Mouse (Mus musculus) gastrocnemius, adult 2 months (tissue): ENCODE measurements around the gene Cpa4. TPM values are rescaled to one million over a fixed set of nuclear protein-coding genes. Genes with fewer than 3 reads are reported as not detected.
A peak's percentile ranks its signal among the peaks of the same experiment; 100 is the strongest.

Experiments
- DNase-seq: peaks from one replicate; pipeline ENCODE4 v3.0.0; 2022
- H3K27ac ChIP-seq: fragments of 200-600 bp; 2 replicates; pipeline ENCODE4 v1.8.1; 2022; ENCODE audit warnings: mild to moderate bottlenecking
- H3K4me3 ChIP-seq: fragments of 200-600 bp; 2 replicates; pipeline ENCODE4 v1.8.1; 2022; ENCODE audit warnings: mild to moderate bottlenecking, moderate library complexity
- CTCF ChIP-seq: fragments of 200-600 bp; IDR thresholded peaks from 2 replicates; pipeline ENCODE4 v1.8.1; 2022; ENCODE audit warnings: antibody characterized with exemption, mild to moderate bottlenecking, moderate library complexity
- intact Hi-C: fragments of 180-260 bp; cut with DNase I; formaldehyde crosslinking; loops from one replicate; pipeline ENCODE4 v1.15.1; 2025
- long read RNA-seq, 2 experiments: library from polyadenylated mRNA; stranded (forward); transcript quantifications; one replicate each; pipeline ENCODE4 v2.0.0; 2021
- total RNA-seq, 2 experiments: library from RNA; stranded (reverse); gene quantifications; 2 replicates each; pipeline ENCODE4 v1.2.3; 2021

Gene Cpa4
- total RNA-seq = not detected
- long read RNA-seq, experiment 1 = 0 reads
- long read RNA-seq, experiment 2 = 0 reads

DNA sequence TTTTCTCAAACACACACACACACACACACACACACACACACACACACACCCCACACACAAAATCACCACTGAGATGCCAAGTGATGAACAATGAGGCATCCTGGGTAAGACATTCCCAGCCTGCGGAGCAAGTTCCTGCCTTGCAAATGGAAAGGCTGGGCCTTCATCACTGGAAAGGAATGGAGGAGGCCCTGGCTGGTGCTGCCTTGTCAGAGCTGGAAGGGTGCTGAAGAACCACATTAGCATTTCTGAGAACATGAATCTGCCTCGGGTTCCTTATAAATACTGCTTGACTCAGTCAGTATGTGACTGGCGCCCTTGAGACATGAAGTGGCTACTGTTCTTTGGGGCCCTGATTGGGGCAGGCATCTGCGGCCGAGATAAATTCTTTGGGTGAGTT, at the start of gene Cpa4:
Gene Cpa4, plus strand, starts transcription at position 301 of the 400 bp plus-strand sequence.
- no peak for TF ChIP-seq CTCF
- H3K27ac ChIP-seq = no peak within 1 kb of the TSS
- no peak for DNase-seq
- H3K4me3 ChIP-seq = no peak within 1 kb of the TSS
- intact Hi-C loops = no loop called here

DNA sequence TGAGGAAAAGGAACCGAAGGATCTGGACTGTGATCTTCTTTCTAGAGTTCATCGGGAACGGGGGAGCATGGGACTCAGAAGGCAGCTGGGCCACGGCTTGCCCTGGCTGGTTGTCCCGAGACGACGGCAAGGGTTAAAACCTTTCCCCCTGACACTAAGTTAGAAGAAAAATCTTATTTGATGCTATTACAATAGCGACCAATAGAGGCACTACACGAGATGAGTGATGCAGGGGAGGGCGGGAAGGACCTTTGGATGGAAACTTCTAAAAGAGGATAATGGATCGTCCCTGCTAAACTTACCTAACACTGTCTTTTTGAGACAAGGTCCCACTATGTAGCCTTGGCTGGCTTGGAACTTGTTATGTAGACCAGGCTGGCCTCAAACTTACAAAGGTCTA, 47.8 kb upstream of the Cpa4 start:
- no peak for DNase-seq
- TF ChIP-seq CTCF = no peak
- intact Hi-C loops = no loop called here
- Histone ChIP-seq H3K27ac (no peak overlapping the region), H3K4me3 (no peak overlapping the region)

DNA sequence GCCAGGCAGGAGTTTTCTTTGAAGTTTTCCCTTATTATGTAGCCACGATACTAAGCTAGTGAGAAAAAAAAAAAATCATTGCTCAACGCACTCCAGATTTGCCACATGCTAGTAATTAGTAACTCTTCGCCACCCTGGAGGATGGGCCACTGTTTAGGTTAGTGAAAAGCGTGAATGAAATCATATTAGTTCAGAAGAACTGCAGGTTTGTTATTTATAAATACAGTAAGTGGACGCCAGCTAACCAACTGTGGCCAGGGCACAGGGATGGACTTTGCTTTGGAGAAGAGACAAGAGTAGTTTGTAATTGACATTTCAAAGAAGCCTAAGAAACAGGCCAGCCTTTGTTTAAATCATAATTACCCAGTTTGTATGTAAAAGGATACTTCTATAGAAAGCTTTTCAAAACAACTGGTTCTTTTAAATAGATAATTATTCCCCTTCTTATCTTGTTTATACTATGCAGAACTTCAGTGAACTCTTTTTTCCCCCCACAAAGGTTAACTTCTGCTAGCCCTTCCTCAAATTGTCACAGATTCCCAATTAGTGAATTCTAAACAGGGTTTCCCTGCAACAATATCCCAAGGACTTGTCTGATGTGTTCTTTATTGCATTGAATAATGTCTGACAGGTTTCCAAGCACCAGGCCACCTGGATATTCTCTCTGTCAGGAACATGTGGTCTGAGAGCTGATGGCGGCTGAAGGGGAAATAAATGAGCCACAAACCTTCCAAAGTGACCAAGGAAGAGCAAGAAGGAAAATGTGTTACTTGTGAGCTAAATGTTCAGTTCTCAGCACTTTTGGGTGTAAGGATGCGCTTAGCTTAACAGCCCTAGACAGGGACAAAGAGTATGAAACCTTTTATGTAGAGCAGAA, 42.5 kb upstream of the Cpa4 start:
- intact Hi-C loops = no loop called here
- TF ChIP-seq CTCF = no peak
- DNase-seq = no peak
- no peak overlapping the region for H3K4me3 ChIP-seq
- H3K27ac ChIP-seq = no peak overlapping the region

DNA sequence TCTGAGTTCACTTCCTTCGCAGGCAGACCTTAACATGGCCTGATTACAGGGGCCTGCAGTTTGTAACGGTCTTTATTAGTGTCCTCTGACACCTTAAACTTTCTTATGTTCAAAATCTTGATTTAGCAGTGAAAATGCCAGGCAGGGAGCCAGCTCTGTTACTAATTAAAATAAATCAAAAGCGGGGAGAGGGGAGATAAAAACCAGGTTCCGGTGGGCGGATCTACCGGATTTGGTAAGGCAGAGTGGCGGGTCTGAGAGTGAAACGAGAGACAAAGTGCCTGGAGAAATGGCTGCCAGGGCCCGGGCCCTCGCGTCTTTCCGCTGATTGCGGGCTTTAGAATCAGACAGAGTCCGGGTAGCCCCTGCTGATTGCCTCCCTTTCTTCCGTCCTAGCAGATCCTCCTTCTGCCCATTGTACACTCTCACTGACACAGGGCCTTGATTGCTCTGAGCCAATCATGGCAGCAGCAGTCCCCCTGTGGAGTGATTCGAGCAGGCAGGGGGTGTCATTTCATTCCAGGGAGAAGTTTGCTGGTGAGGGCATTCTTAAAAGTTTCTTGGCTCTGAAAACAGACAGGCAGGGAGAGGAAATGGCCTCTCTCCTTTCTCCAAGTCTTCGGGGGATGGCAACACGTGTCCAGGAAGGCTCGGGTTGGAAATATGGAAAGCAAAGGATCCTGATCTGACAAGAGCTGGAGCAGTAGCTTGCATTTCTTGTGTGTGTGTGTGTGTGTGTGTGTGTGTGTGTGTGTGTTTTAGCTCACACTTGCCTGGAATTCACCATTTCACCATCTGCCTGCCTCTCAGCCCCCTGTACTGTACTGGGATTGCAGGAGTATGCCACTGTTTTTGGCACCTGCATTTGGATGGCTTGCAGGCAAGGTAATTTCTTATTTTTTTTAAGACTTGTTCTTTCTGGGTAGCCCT, 41.3 kb upstream of the Cpa4 start:
- peak overlapping the region; percentile 50 for H3K4me3 ChIP-seq
- DNase-seq = no peak
- H3K27ac ChIP-seq = no peak overlapping the region
- intact Hi-C loops = no loop called here
- TF ChIP-seq CTCF = no peak

DNA sequence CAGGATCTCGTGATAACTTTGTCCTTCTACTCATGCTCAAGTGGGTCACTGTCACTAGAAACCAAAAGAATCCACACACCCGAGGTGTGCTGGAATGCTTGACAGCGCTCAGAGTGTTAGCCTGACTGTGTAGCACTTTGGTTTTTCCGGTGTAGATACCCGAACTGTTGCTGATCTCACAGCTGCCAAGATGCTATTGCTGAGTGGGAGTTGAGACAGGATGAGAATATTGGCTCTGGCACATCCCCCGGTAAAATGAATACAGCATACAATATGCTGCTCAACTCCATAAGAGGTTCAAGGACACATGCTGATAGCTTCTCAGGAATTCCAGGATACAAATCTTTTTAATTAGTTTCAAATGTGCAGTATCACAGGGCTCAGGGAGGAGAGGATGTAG, 39.4 kb upstream of the Cpa4 start:
- DNase-seq = no peak
- H3K27ac ChIP-seq = no peak overlapping the region
- intact Hi-C loops = no loop called here
- no peak overlapping the region for H3K4me3 ChIP-seq
- TF ChIP-seq CTCF = no peak

DNA sequence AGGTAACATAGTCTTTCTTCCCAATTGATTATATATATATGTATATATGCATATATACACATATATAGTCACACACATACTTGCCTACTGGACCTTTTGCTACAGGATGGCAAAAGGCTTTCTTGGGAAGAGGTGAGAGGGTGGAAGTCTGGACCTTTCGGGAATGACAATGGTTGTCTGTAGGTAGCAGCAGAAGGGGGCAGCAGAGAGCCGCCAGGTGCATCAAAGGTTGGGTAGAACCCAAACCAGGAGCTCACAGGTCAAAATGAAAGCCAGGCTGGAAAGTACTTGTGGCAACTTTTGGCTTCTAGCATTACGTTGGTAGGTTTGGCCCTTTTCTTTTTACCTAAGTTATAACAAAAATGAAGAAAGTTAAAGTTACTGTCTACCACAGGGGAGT, 32.8 kb upstream of the Cpa4 start:
- TF ChIP-seq CTCF = peak; percentile 81
- no peak overlapping the region for H3K27ac ChIP-seq
- DNase-seq = peak; percentile 56
- intact Hi-C loops = loop anchor here (2.0 to 10.0 kb wide), 2 partner anchors 447 to 499 kb away; no protein-coding TSS in a partner anchor
- H3K4me3 ChIP-seq = no peak overlapping the region

DNA sequence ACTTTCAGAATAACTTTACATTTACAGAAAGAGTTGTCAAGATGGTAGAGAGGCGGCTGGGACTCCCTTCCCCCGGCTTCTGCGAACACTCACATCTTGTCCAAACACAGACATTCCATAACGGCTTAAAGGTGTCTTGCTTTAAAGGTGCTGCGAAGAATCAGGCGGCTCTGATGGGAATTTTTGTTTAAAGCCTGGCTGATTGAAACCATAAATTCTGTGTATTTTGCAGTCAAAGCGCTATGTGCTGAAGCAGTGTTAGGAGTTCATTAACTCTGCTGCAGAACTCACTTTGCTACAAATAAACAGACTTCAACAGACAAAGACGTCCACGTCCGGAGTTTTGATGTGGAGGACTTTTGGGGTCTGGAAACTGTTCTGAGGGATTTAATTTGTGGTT, 29.9 kb upstream of the Cpa4 start:
- DNase-seq = no peak
- TF ChIP-seq CTCF = no peak
- intact Hi-C loops = loop anchor here (10.0 kb wide), 1 partner anchor 497 kb away; no protein-coding TSS in a partner anchor
- Histone ChIP-seq H3K4me3 (no peak overlapping the region), H3K27ac (no peak overlapping the region)

DNA sequence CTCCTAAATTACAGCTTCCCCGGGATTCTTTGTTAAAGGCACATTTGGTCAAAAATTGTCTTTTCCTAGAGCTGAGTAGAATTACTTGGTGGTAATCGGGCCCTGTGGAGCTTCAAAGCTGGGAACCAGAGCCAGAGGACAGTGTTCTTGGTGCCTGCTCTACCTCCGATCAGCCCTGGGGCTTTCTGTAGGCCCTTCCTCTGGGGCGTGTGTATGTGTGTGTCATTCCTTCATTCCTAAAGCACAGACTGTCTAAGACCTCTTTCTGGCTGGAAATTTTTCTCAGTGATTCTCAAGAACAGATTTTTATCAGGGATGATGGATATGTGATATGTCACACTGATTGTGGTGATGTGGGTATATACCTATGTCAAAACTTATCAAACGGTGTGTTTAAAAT, 29.4 kb upstream of the Cpa4 start:
- intact Hi-C loops = loop anchor here (10.0 kb wide), 1 partner anchor 496 kb away; no protein-coding TSS in a partner anchor
- TF ChIP-seq CTCF = no peak
- DNase-seq = no peak
- H3K4me3 ChIP-seq = no peak overlapping the region
- H3K27ac ChIP-seq = no peak overlapping the region

DNA sequence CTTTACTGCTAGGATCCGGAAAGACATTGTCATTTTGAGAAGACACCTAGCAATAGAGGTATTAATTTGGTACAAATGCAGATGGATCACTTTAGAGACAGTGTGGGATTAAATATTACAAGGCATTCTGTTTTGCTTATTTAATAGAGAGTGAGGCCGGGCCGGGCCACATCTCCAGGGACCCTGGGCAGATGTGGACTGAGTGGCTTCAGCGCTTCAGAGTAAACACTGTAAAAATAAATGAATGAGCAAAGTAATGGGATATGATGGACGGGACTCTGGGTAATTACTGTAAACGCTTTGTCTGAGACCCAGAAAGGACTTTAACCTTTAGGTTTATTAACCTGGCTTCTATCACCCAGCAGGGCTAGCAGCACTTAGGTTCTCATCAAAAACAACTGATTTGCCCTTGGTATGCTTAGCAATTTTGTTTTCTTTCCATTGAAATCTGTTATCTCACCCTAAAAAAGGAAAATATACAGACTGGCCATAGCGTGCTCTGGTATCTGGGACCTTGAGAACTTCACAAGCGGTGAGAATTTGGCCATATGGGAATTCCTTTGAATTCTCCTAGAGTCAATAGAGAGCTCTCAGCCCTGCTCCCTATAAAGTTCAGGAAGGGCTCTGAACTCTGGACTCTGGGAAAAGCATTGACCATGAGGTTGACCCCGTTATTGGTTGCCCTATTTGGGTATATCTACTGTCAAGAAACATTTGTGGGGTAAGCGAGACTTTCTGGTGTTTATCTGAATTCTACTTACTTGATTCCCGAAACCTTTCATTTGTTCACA, 27.0 kb upstream of the Cpa4 start, which contains the start of gene Cpa2:
Gene Cpa2, plus strand, starts transcription at position 574 of the 791 bp plus-strand sequence.
- DNase-seq = no peak
- intact Hi-C loops = no loop called here
- TF ChIP-seq CTCF = no peak
- H3K4me3 ChIP-seq = no peak within 1 kb of the TSS
- H3K27ac ChIP-seq = no peak within 1 kb of the TSS

DNA sequence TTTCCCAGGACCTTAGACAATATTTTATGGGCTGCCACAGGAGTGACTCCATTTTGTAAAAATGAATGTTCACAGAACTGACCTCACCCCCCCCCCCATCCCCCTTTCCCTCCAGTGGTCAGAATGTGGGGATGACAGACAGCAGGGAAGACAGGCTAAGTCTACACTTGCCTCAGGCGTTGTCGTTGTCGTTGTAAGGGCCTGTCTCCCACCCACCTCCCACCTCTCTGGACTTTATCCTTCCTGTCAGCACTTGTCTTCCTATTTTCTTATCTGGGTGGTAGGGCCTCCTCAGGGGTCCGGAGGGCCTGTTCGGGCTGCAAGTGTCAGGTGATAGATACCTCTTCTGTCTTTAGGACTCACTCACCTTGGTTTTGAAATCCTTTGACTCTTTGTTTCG, 25.9 kb upstream of the Cpa4 start:
- intact Hi-C loops = no loop called here
- no peak overlapping the region for H3K4me3 ChIP-seq
- no peak for DNase-seq
- no peak for TF ChIP-seq CTCF
- H3K27ac ChIP-seq = no peak overlapping the region

DNA sequence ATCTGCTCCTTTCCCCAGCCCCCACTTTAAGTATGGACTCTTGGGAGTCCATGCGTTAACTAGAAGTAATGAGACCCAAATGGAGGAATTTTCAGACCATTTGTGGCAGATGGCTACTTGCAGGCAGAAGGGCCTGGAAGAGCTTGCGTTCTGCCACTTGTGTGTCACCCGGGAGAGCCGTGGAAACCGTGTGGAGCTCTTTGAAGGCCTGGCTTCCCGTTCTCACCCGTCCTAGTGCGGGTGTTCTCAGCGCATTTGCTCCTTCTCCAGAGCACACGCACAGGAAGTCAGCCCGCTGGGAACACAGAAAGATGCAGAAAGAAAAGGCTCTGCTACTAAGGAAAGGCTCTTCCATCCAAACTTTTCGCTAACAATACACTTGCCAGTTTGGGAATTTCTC, 25.1 kb upstream of the Cpa4 start:
- TF ChIP-seq CTCF = no peak
- DNase-seq = no peak
- intact Hi-C loops = no loop called here
- Histone ChIP-seq H3K4me3 (no peak overlapping the region), H3K27ac (no peak overlapping the region)

DNA sequence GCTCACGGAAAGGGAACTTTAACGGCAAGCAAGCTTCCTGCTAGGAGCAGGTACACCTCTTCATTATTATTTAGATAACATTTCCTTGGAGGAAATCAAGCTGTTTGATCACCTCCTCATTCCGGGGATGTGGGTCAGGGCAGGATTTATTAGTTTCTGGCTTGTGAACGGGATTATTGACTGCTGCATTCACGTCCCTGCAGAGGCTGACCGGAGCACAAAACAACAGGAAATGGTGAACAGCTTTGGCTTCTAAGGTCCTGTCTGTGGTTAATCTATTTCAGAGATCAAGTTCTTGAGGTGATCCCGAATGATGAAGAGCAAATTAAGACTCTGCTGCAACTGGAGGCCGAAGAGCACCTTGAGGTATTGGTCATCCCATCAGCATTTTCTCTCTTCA, 24.3 kb upstream of the Cpa4 start:
- intact Hi-C loops = no loop called here
- no peak for DNase-seq
- Histone ChIP-seq H3K27ac (no peak overlapping the region), H3K4me3 (no peak overlapping the region)
- TF ChIP-seq CTCF = no peak
